Mouse (Mus musculus) spleen, adult 2 months (tissue): ENCODE data around the gene Slc1a5.
A peak's percentile ranks its signal among the peaks of the same experiment; 100 is the strongest.

Source experiments
- CTCF ChIP-seq: fragments of 200-500 bp; IDR thresholded peaks from 2 replicates; pipeline ENCODE4 v1.5.1; 2011; ENCODE audit warnings: mild to moderate bottlenecking, inconsistent platforms; ENCODE audit not compliant: insufficient read depth, insufficient read length, insufficient replicate concordance; ENCODE audit errors: extremely low read depth
- POLR2A ChIP-seq: fragments of 200-500 bp; IDR thresholded peaks from 2 replicates; pipeline ENCODE4 v1.6.1; 2011; ENCODE audit warnings: low read depth, low read length, inconsistent platforms

GRCm38 (mm10) chr7:16746093-16746492 is 35.0 kb upstream of the Slc1a5 start:
- TF ChIP-seq POLR2A = no peak
- TF ChIP-seq CTCF = peak; percentile 30; the same call in 1 of the 2 replicates
